Mouse (Mus musculus): ENCODE measurements at regions not wholly inside any gene's neighbourhood (a gene's known extent, or its start where the extent isn't known, plus 50 kb on each side); places are given as distances from the start of the nearest gene placed in this dataset.

DNA sequence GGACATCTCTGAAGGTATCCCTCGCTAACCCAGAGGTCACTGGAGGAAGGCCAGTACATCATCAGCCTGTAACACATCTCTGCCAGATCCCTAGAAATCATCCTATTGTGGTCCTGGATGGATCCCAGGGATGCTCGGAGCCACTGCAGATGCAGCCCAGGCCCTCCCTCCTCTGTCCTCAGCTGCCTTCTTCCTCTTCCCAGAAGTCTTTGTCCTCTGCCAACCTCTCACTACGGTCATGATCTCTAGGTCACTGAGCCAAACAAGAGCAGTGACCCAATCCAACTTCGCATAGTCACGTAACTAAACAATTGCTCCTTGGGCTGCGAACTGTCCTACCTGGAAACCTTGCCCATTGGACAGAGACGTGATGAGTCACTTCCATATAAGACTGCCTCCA, 134.7 kb upstream of the Hs6st1 start:
- no peaks in the 10 kb centered on the region for H3K9me3 ChIP-seq (ENCODE audit: low read length)
- H3K27ac ChIP-seq (ENCODE audit: low read length) = no peak overlapping the region
- DNase-seq (ENCODE audit: low spot score) = no peak
- H3K4me2 ChIP-seq (replicated peaks; ENCODE audit: low read depth, low read length) = no peak overlapping the region
- H3K9ac ChIP-seq (replicated peaks; ENCODE audit: low read depth) = no peak overlapping the region
- H3K36me3 ChIP-seq (ENCODE audit: insufficient read depth, low read length) = no peaks in the 10 kb centered on the region
- H3K4me1 ChIP-seq (ENCODE audit: insufficient read depth, low read depth, low read length) = no peaks in the 10 kb centered on the region
- no peaks in the 10 kb centered on the region for H3K27me3 ChIP-seq (replicated peaks; ENCODE audit: insufficient read depth, low read length)
- WGBS = 84% methylated on average over 7 of the region's 7 CpGs
- no peak for ATAC-seq
- TF ChIP-seq CTCF (IDR thresholded peaks at IDR 0.05) = no peak
- TF ChIP-seq EP300 (IDR thresholded peaks at IDR 0.05) = no peak
- no peak overlapping the region for H3K4me3 ChIP-seq (ENCODE audit: low read depth, low read length)

DNA sequence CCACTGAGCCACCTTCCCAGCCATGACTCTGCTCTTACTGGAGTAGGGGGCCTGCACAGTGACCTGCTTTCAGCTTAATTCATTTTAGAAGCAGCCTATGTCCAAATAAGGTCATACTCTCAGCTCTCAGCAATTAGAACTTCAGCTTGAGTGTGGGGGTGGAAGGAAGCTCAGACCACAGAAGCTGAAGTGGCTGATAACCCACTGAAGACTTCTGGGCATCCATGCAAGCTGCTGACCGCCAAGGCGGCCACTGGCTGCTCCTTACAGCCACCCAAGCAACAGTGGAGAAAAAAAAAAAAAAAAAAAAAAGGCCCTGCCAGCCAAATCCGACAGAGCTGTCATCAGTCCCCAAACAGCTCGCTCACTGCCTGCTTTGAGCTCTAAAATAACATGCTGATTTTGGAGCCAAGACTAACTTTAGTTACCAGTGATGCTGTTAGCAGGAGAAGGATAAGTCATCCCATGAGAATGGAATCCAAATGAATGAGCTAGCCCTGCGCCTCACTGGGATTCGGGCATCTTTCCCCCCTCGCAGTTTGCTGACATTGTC, 133.0 kb upstream of the Hs6st1 start:
- peak; percentile 49 for ATAC-seq

DNA sequence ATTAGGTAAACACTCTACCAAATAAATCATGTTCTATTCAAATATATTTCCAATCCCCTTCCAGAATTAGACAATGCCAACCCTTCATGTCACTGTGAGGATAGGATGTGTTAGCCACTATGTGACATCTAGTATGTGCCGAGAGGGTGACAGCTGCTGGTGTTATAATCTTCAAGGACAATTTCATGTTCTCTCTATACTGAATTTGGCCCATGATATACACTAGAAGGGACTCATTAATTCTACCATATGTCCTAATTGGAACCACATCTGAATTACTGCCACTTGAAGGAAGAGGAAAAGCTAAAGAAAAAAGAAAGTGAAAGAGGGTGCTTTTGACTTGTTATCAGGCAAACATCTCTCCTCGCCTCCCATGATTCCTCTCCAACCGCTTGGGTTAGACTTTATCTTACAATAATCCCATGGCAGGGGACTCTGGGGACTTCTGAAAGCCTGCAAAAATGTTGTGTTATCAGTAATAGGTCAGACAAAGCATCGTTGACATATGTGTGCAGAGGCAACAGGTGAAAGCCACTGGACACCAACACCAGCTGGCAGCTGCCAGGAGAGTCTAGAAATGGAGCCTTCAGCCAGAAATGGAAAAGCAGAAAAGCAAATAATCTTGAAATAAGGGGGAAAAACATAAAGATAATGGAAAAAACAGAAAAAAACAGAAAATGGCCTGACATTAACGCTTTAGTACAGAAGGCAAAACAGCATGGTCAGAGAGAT, 131.7 kb upstream of the Hs6st1 start:
- H3K4me1 ChIP-seq (ENCODE audit: insufficient read depth, low read depth, low read length) = no peaks in the 10 kb centered on the region
- no peak overlapping the region for H3K4me3 ChIP-seq (ENCODE audit: low read depth, low read length)
- no peak for TF ChIP-seq CTCF (IDR thresholded peaks at IDR 0.05)
- no peak for TF ChIP-seq EP300 (IDR thresholded peaks at IDR 0.05)
- DNase-seq (ENCODE audit: low spot score) (no peak), ATAC-seq (no peak)
- no peaks in the 10 kb centered on the region for H3K9me3 ChIP-seq (ENCODE audit: low read length)
- no peaks in the 10 kb centered on the region for H3K27me3 ChIP-seq (replicated peaks; ENCODE audit: insufficient read depth, low read length)
- no peak overlapping the region for H3K4me2 ChIP-seq (replicated peaks; ENCODE audit: low read depth, low read length)
- no peak overlapping the region for H3K9ac ChIP-seq (replicated peaks; ENCODE audit: low read depth)
- 51% methylated on average over 5 of the region's 5 CpGs for WGBS
- no peak overlapping the region for H3K27ac ChIP-seq (ENCODE audit: low read length)
- no peaks in the 10 kb centered on the region for H3K36me3 ChIP-seq (ENCODE audit: insufficient read depth, low read length)

More for the DNA sequence above, 133.0 kb upstream of the Hs6st1 start:
- Histone ChIP-seq H3K4me3 (ENCODE audit: low read depth, low read length) (no peak overlapping the region), H3K9ac (replicated peaks; ENCODE audit: low read depth) (no peak overlapping the region), H3K27me3 (replicated peaks; ENCODE audit: insufficient read depth, low read length) (no peaks in the 10 kb centered on the region), H3K27ac (ENCODE audit: low read length) (no peak overlapping the region), H3K9me3 (ENCODE audit: low read length) (no peaks in the 10 kb centered on the region), H3K36me3 (ENCODE audit: insufficient read depth, low read length) (no peaks in the 10 kb centered on the region), H3K4me1 (ENCODE audit: insufficient read depth, low read depth, low read length) (no peaks in the 10 kb centered on the region), H3K4me2 (replicated peaks; ENCODE audit: low read depth, low read length) (no peak overlapping the region)
- DNase-seq (ENCODE audit: low spot score) = peak; percentile 48
- 39% methylated on average over 7 of the region's 7 CpGs for WGBS
- TF ChIP-seq EP300 (IDR thresholded peaks at IDR 0.05) (no peak), CTCF (IDR thresholded peaks at IDR 0.05) (no peak)

DNA sequence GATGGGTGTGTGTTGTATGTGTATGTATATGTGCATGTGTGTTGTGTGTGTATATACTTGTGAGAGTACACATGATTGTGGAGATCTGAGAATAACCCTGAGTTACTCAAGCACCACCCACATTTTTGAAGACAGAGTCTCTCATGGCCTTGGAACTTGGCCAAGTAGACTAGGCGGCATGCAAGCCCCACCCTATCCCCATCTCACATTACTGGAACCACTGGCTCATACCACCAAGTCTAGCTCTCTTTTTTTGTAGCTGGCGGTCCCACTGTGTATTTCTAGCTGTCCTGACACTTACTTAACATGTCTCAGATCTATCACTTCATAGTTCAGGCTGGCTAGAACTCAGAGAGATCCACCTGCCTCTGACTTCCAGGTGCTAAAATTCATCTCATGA, 128.0 kb upstream of the Hs6st1 start:
- Histone ChIP-seq H3K9me3 (ENCODE audit: low read length) (no peaks in the 10 kb centered on the region), H3K9ac (replicated peaks; ENCODE audit: low read depth) (no peak overlapping the region), H3K27ac (ENCODE audit: low read length) (no peak overlapping the region), H3K4me3 (ENCODE audit: low read depth, low read length) (no peak overlapping the region), H3K4me1 (ENCODE audit: insufficient read depth, low read depth, low read length) (peaks cover 5% of the 10 kb centered on the region; the same call in 1 of the 2 replicates), H3K36me3 (ENCODE audit: insufficient read depth, low read length) (no peaks in the 10 kb centered on the region), H3K4me2 (replicated peaks; ENCODE audit: low read depth, low read length) (no peak overlapping the region), H3K27me3 (replicated peaks; ENCODE audit: insufficient read depth, low read length) (no peaks in the 10 kb centered on the region)
- no peak for DNase-seq (ENCODE audit: low spot score)
- WGBS = 45% methylated on average over 2 of the region's 2 CpGs
- TF ChIP-seq CTCF (IDR thresholded peaks at IDR 0.05) = no peak
- TF ChIP-seq EP300 (IDR thresholded peaks at IDR 0.05) = no peak
- ATAC-seq = no peak

DNA sequence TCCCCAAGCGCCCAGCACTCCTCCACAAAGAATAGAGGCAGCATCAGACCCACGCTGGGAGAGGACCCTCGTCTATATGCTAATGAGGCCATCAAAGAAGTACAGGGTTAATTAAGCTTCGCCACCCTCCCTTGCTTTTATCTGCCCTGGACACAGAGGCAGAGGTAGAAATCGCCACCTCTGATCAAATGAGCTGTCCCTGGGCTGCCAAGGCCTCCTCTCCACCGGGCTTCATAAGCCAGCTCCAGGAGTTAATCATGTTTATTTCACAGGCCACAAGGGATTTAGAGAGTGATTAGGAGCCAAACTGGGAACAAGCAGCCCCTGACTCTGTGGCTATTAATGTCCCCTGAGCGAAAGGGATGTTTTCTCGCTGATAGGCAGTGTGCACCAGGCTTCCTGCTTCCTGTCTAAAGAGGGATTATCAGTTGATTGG, 126.5 kb upstream of the Hs6st1 start:
- H3K4me3 ChIP-seq (ENCODE audit: low read depth, low read length) = no peak overlapping the region
- H3K27ac ChIP-seq (ENCODE audit: low read length) = no peak overlapping the region
- TF ChIP-seq EP300 (IDR thresholded peaks at IDR 0.05) (no peak), CTCF (IDR thresholded peaks at IDR 0.05) (no peak)
- no peaks in the 10 kb centered on the region for H3K9me3 ChIP-seq (ENCODE audit: low read length)
- peaks cover 5% of the 10 kb centered on the region; the same call in 1 of the 2 replicates for H3K4me1 ChIP-seq (ENCODE audit: insufficient read depth, low read depth, low read length)
- no peak overlapping the region for H3K4me2 ChIP-seq (replicated peaks; ENCODE audit: low read depth, low read length)
- H3K36me3 ChIP-seq (ENCODE audit: insufficient read depth, low read length) = no peaks in the 10 kb centered on the region
- 42% methylated on average over 8 of the region's 8 CpGs for WGBS
- no peak overlapping the region for H3K9ac ChIP-seq (replicated peaks; ENCODE audit: low read depth)
- H3K27me3 ChIP-seq (replicated peaks; ENCODE audit: insufficient read depth, low read length) = no peaks in the 10 kb centered on the region
- DNase-seq (ENCODE audit: low spot score) (no peak), ATAC-seq (no peak)

DNA sequence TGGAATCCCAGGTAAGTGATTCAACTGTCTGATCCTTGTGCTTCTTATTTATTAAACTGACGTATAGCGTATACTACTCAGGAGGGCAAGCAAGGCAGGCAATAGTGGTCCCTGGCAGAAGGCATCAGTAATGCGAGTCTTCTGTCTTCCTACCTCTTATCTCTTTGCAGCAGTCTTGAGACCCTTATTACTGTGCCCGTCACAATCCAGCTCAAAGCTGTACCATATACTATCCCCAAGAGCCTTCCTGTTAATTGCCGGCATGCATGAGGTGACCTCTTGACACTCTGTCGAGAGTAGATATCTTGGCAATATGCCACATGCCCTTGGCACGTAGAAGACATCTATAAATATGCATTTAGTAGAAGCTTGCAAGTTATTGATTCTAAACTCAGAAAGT, 126.0 kb upstream of the Hs6st1 start:
- H3K4me1 ChIP-seq (ENCODE audit: insufficient read depth, low read depth, low read length) = peaks cover 5% of the 10 kb centered on the region; the same call in 1 of the 2 replicates
- no peak overlapping the region for H3K4me2 ChIP-seq (replicated peaks; ENCODE audit: low read depth, low read length)
- H3K9ac ChIP-seq (replicated peaks; ENCODE audit: low read depth) = no peak overlapping the region
- ATAC-seq (no peak), DNase-seq (ENCODE audit: low spot score) (no peak)
- H3K36me3 ChIP-seq (ENCODE audit: insufficient read depth, low read length) = no peaks in the 10 kb centered on the region
- no peaks in the 10 kb centered on the region for H3K9me3 ChIP-seq (ENCODE audit: low read length)
- no peak overlapping the region for H3K4me3 ChIP-seq (ENCODE audit: low read depth, low read length)
- no peak overlapping the region for H3K27ac ChIP-seq (ENCODE audit: low read length)
- 41% methylated on average over 7 of the region's 7 CpGs for WGBS
- no peak for TF ChIP-seq EP300 (IDR thresholded peaks at IDR 0.05)
- TF ChIP-seq CTCF (IDR thresholded peaks at IDR 0.05) = no peak
- H3K27me3 ChIP-seq (replicated peaks; ENCODE audit: insufficient read depth, low read length) = no peaks in the 10 kb centered on the region
